Mouse (Mus musculus): Measurements from ENCODE around the gene Lrrc56.

DNA sequence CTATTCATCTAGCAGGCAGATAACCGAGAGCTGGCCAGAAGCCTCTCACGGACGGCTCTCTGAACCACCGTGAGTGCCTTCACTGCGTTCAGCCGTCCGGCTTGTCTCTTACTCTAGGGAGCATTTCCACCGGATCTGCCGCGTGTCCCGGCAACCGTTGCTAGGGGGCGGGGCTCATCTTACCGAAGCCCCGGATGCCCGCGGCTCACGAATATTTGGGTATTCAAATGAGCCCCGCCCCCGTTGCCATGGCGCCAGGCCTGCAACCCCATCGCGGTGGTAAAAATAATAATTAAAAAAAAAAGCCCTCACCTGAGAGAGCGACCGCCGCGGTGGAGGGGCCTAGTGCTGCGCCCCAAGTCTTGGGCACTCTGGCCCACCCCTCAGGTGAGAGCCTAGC is 873 bp downstream of the Lrrc56 start:
- TF ChIP-seq CTCF (IDR thresholded peaks at IDR 0.05; ENCODE audit: extremely low read depth, insufficient read depth, insufficient read length, insufficient replicate concordance) (no peak), POLR2A (IDR thresholded peaks at IDR 0.05; ENCODE audit: low read depth, low read length) (peak; percentile 17; the same call in 1 of the 2 replicates)

Measured in spleen, adult 2 months (tissue).